Mouse (Mus musculus): Measurements from ENCODE around the gene Kazn.

- peak; percentile 66 for TF ChIP-seq CTCF (IDR thresholded peaks at IDR 0.05; ENCODE audit: low read depth, low read length)
- TF ChIP-seq POLR2A (IDR thresholded peaks at IDR 0.05; ENCODE audit: insufficient read depth, low read length) = no peak
Measured at GRCm38 (mm10) chr4:142098303-142098702, 140.9 kb downstream of the Kazn start.

All from ES-Bruce4 (cell line).